Mouse (Mus musculus): ENCODE measurements around the gene Swt1. TPM values are rescaled to one million over a fixed set of nuclear protein-coding genes. Genes with fewer than 3 reads are reported as not detected.

The Swt1 gene
- total RNA-seq, 2 experiments from 2014 or later = 7.6 to 9.6 TPM

DNA sequence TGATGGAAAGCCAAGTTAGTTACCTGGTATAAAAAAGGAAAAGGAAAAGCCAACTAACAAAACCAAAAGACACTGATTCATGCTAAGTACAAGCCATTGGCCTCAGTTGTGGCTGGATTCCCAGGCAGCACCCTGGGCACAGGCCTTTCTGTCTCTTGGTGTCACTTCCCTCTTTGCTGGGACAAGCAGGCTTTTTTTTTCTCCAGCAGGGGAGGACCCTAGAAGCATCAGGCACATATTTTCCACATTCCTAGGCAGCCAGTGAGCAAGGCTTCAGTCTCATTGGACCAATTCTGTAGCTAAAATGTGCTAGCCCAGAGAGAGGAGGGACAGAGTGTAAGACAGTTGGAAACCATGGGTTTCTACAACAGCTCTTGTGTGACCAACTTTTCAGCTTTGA lies 90.0 kb downstream of the Swt1 start:
- DNase-seq (ENCODE audit: extremely low spot score in 1 of 2, low spot score in 2 of 2) = no peak
- intact Hi-C loops (cut with DNase I) = no loop called here

DNA sequence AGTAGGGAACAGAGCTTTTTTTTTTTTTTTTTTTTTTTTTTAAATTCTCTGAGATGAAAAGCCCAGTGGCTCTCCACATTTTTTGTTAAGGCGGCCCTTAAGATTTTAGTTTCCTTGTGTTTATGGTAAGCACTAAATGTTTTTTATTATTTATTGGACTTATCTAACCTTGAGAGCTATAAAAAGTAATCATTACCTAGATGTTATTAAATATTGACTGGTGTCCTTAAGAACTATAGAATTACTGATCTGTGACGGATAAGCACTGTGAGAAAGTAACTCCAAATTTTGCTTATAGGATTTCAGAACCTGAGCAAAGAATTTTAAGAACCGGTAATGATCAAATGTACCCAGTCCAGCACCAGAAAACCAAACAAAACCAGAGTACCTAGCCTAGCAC lies 95.4 kb downstream of the Swt1 start:
- no peak for DNase-seq (ENCODE audit: extremely low spot score in 1 of 2, low spot score in 2 of 2)
- intact Hi-C loops (cut with DNase I) = no loop called here

DNA sequence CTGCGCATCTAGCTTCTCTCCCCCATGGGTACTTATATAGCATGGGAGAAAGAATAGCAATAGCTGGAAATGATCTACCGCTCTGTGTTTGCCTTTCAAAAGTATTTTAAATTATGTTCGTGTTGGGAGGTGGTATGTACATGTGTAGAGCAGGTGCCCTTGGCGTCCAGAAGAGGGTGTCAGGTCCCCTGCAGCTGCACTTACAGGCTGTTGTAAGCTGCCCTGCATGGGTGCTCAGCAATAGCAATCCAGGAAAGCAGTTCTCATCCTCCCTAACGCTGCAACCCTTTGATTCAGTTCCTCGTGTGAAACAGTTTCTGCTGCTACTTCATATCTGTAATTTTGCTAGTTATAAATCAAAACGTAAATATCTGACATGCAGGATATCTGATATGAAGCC lies 98.7 kb downstream of the Swt1 start:
- no peak for DNase-seq (ENCODE audit: extremely low spot score in 1 of 2, low spot score in 2 of 2)
- intact Hi-C loops (cut with DNase I) = no loop called here

DNA sequence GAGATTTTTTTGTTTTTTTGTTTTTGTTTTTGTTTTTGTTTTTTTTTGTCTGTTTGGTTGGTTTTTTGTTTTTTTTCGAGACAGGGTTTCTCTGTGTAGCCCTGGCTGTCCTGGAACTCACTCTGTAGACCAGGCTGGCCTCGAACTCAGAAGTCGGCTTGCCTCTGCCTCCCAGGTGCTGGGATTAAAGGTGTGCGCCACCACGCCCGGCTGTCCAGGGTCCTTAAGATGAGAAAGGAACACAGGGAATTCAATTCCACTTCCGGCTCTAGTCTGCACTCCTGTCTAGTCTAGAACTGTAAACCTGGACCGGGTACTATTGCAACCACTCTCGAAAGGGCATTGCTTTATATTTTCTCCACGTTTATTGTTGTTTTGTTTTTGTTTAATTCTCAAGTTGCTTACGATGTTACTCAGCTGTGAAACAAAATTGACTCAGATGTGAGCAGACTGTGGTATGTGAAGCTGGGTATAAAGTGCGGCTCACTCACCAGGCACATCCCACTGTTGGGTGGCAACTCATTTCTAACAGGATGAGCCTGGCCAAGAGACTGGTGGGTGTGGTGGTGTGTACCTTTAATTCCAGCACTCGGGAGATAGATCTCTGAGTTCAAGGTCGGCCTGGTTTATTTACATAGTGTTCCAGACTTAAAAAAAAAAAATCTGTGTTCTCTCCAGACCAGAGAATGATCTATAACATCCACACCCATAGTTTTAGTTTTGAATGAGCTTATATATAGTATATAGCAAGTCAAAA lies 99.7 kb downstream of the Swt1 start:
- DNase-seq (ENCODE audit: extremely low spot score in 1 of 2, low spot score in 2 of 2) = no peak

DNA sequence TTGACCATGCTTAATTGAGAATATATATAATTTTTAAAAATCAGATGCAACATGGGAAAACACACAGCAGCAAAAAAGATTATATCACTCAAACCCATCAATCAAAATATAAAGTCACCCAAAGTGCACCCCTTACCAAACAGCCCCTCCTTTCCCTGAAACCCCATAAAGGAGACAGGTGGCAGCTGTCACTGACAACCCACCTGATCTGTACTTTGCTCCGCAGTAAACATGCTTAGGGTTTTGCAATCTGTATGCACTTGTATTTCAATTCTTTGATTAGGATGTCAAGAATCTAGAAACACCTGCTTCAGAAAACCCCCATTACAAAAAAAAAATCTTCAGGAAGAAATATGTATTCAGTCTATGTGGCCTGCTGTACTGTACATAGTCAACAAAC lies 102.9 kb downstream of the Swt1 start:
- intact Hi-C loops (cut with DNase I) = no loop called here
- DNase-seq (ENCODE audit: extremely low spot score in 1 of 2, low spot score in 2 of 2) = no peak

More for the DNA sequence above, 99.7 kb downstream of the Swt1 start:
- intact Hi-C loops (cut with DNase I) = no loop called here

DNA sequence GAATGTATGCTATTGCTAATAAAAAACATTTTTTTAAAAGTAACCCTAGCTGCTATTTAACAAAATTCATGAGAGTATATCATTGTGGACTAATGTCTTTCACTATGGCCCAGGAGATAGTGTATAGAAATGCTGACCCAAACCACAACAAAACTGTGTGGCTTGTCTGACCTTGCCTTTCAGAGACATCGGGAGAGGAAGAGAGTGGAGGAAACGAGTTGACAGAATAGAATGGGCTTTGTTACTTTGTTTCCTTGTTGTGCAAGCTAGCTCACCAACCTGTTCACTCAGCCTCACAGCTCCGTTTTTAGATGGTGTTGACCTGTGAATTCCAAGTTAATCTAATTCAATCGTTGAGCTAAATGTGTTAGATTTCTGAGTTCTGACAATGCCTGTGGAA lies 107.8 kb downstream of the Swt1 start:
- no peak for DNase-seq (ENCODE audit: extremely low spot score in 1 of 2, low spot score in 2 of 2)
- intact Hi-C loops (cut with DNase I) = no loop called here

DNA sequence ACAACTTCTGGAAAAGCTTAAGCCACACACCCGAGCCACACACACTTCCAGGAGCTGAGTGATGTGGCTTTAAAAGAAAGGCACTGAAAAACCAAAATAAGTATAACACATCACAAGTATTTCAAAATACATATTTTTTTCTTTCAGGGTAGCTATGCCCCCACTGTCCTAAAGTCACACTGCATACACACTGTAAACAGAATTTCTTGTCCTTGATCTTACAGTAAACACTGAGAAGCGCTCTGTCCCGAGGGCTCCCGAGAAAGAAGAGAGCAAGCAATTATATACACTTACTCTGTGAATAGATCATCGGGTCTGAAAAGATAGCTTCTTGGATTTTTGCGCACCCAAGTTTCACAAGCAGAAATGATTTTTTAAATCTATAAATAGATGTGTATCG lies 109.0 kb downstream of the Swt1 start:
- DNase-seq (ENCODE audit: extremely low spot score in 1 of 2, low spot score in 2 of 2) = no peak
- intact Hi-C loops (cut with DNase I) = no loop called here

Small RNA genes within 50 kb of the gene (microRNA-seq; reads per million reads assigned to microRNA genes)
- 4.3 reads per million, percentile 15 among the genes with 10 or more reads in this experiment for gene Mir7682

Other genes starting within 250 kb of the Swt1 start
- not detected for gene Gm47985, start 245.9 kb downstream of the Swt1 start, total RNA-seq (2021)
- gene Gm8947, start 236.1 kb downstream of the Swt1 start, total RNA-seq (2021) = not detected
- gene Gm47995, start 230.0 kb downstream of the Swt1 start, total RNA-seq (2021) = not detected
- not detected for gene 3110040M04Rik, start 224.3 kb downstream of the Swt1 start, total RNA-seq (2021)
- gene Gm47996, start 218.3 kb downstream of the Swt1 start, total RNA-seq (2021) = not detected
- 100 to 1,000 TPM; 152 to 153 TPM for gene Ivns1abp, start 84.0 kb downstream of the Swt1 start, total RNA-seq (2021)
- 10 to 100 TPM; 22.4 to 24.8 TPM for gene Trmt1l, start 87 bp upstream of the Swt1 start, total RNA-seq (2021)
- gene Rnf2, start 72.5 kb upstream of the Swt1 start, total RNA-seq (2021) = 10 to 100 TPM; 39.8 to 41.9 TPM
- 1 to 10 TPM; 4.8 to 6.1 TPM for gene Fam129a, start 142.7 kb upstream of the Swt1 start, total RNA-seq (2021)